Mouse (Mus musculus) intestine, postnatal 0 days (tissue): ENCODE measurements at regions not wholly inside any gene's neighbourhood (a gene's known extent, or its start where the extent isn't known, plus 50 kb on each side); places are given as distances from the start of the nearest gene placed in this dataset.
"Not testable (repeated sequence)": the region's sequence is repeated elsewhere in the genome, so short reads cannot be mapped to it uniquely, and the experiment has no call there.

ENCODE experiments used
- ATAC-seq: fragments of 200-750 bp; cut with Nextera tagmentation; 2 replicates; pipeline ENCODE4 v1.8.0; 2017; ENCODE audit warnings: mild to moderate bottlenecking, moderate TSS enrichment, moderate library complexity
- H3K27ac ChIP-seq: fragments of 300-500 bp; sonication (generic); 2 replicates; pipeline ENCODE4 v1.5.1; 2014; ENCODE audit warnings: mild to moderate bottlenecking, low read depth, low read length, moderate library complexity
- H3K27me3 ChIP-seq: fragments of 300-500 bp; sonication (generic); replicated peaks from 2 replicates; pipeline ENCODE4 v1.6.1; 2014; ENCODE audit warnings: low read length, mixed read lengths; ENCODE audit not compliant: control insufficient read depth, insufficient read depth
- H3K36me3 ChIP-seq: fragments of 300-500 bp; sonication (generic); 2 replicates; pipeline ENCODE4 v1.6.1; 2014; ENCODE audit warnings: mild to moderate bottlenecking, moderate library complexity; ENCODE audit not compliant: control insufficient read depth, insufficient read depth
- H3K4me1 ChIP-seq: fragments of 300-500 bp; sonication (generic); replicated peaks from 2 replicates; pipeline ENCODE4 v1.6.1; 2014; ENCODE audit warnings: antibody characterized with exemption, low read length, mixed read lengths; ENCODE audit not compliant: control insufficient read depth, insufficient read depth
- H3K4me2 ChIP-seq: fragments of 300-500 bp; sonication (generic); replicated peaks from 2 replicates; pipeline ENCODE4 v1.6.1; 2014; ENCODE audit warnings: low read depth, mild to moderate bottlenecking, moderate library complexity
- H3K4me3 ChIP-seq: fragments of 300-500 bp; sonication (generic); 2 replicates; pipeline ENCODE4 v1.5.1; 2014; ENCODE audit warnings: low read depth, low read length
- H3K9ac ChIP-seq: fragments of 300-500 bp; sonication (generic); 2 replicates; pipeline ENCODE4 v1.6.1; 2014; ENCODE audit warnings: mild to moderate bottlenecking, low read depth, low read length
- H3K9me3 ChIP-seq: fragments of 300-500 bp; sonication (generic); 2 replicates; pipeline ENCODE4 v1.6.1; 2016; ENCODE audit warnings: mixed run types; ENCODE audit not compliant: control insufficient read depth
- CTCF ChIP-seq: sonication (generic); IDR thresholded peaks from 2 replicates; pipeline ENCODE4 v1.5.1; 2016; ENCODE audit warnings: low read depth, mild to moderate bottlenecking, control low read depth, antibody characterized with exemption, moderate library complexity
- WGBS: fragments of 180-500 bp; shearing (Covaris S2); extraction: QIAGEN DNeasy Blood & Tissue Kit; methylation state at CpG from one replicate; pipeline ENCODE4 v1.1.7; 2014; 5-methylcytosine and 5-hydroxymethylcytosine counted together

GRCm38 (mm10) chr1:181262496-181262895 lies 50.7 kb upstream of the Wdr26 start:
- WGBS = 86% methylated on average over 3 of the region's 3 CpGs
- Histone ChIP-seq H3K9me3 (no peaks in the 10 kb centered on the region), H3K27ac (no peak overlapping the region), H3K9ac (no peak overlapping the region), H3K4me1 (peaks cover 6% of the 10 kb centered on the region; the same call in 1 of the 2 replicates), H3K4me2 (no peak overlapping the region), H3K4me3 (no peak overlapping the region), H3K36me3 (no peaks in the 10 kb centered on the region), H3K27me3 (no peaks in the 10 kb centered on the region)
- ATAC-seq = no peak
- no peak for TF ChIP-seq CTCF

DNA sequence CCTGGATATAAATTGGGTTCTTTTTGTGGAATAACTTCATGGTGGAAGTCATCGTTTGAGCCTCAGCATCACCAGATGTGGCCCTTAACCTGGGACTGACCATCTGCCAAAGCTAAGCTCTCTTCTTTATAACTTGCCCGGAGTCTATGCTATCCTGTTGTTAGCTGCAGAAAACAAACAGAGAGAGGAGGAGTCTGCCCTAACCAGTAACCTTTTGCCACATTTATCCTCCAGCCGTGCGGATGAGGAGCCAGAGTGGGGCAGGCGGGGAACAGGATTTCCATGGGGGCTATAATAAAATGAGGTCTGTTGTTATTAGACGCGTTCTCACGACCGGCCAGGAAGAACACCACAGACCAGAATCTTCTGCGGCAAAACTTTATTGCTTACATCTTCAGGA lies 51.4 kb upstream of the Wdr26 start:
- H3K36me3 ChIP-seq = no peaks in the 10 kb centered on the region
- no peak overlapping the region for H3K4me3 ChIP-seq
- WGBS = 97% methylated on average over 10 of the region's 10 CpGs
- H3K9me3 ChIP-seq = no peaks in the 10 kb centered on the region
- no peak overlapping the region for H3K4me2 ChIP-seq
- H3K27ac ChIP-seq = no peak overlapping the region
- H3K9ac ChIP-seq = no peak overlapping the region
- peaks cover 6% of the 10 kb centered on the region; the same call in 1 of the 2 replicates for H3K4me1 ChIP-seq
- ATAC-seq = no peak
- TF ChIP-seq CTCF = no peak
- no peaks in the 10 kb centered on the region for H3K27me3 ChIP-seq

DNA sequence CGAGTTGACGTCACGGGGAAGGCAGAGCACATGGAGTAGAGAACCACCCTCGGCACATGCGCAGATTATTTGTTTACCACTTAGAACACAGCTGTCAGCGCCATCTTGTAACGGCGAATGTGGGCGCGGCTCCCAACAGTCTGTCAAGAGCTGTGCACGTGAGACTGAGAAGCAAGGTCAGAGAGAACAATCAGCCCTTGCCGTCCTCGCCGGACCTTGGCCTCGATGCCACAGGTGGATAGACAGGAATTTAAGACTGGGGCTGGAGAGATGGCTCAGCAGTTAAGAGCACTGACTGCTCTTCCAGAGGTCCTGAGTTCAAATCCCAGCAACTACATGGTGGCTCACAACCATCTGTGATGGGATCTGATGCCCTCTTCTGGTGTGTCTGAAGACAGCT lies 58.7 kb upstream of the Wdr26 start:
- H3K4me1 ChIP-seq, ATAC-seq, H3K36me3 ChIP-seq, H3K9me3 ChIP-seq, H3K9ac ChIP-seq, H3K27me3 ChIP-seq, H3K4me2 ChIP-seq, H3K27ac ChIP-seq, H3K4me3 ChIP-seq: not testable (repeated sequence)
- WGBS = 93% methylated on average over 10 of the region's 15 CpGs

DNA sequence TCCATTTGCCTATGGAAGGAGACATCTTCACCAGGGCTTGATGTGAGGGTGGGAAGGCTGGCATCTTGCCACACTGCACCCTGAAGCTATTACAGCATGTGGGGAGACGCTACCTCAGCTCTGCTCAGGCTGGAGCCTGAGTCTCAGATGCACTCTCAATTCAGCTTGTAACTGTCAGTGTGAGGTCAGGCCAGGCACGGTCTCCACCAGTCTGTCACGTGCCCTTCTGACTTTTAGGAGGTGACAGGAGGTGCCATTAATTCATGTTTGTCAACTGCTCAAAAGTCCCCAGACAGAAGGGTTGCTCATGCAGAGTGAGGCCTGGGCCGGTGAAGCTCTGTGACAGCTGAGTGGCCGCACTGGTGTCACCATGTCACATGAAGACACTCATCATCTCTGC lies 59.4 kb upstream of the Wdr26 start:
- no peaks in the 10 kb centered on the region for H3K9me3 ChIP-seq
- no peak for ATAC-seq
- no peak overlapping the region for H3K27ac ChIP-seq
- 89% methylated on average over 5 of the region's 5 CpGs for WGBS
- H3K4me3 ChIP-seq = no peak overlapping the region
- TF ChIP-seq CTCF = no peak
- H3K4me1 ChIP-seq = no peaks in the 10 kb centered on the region; the same call in 1 of the 2 replicates
- no peak overlapping the region for H3K9ac ChIP-seq
- no peaks in the 10 kb centered on the region for H3K27me3 ChIP-seq
- H3K4me2 ChIP-seq = no peak overlapping the region
- no peaks in the 10 kb centered on the region for H3K36me3 ChIP-seq

DNA sequence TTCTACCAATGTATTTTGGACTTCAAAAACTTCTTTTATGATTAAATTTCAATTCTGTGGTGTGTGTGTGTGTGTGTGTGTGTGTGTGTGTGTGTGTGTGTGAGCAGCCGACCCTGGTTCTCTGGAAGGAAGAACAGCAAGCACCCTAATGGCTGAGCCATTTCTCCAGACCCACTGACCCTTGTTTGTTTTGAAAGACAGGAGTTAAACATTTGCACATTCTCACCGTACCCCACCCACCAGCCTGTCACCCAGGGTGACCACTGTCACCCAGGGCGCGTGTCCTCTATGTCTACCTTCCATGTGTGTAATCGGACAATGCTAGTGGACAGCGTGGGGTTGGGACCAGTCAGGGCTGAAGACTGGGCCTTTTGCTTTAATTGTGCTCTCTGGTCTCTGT lies 60.0 kb upstream of the Wdr26 start:
- Histone ChIP-seq H3K27me3 (no peaks in the 10 kb centered on the region), H3K4me2 (no peak overlapping the region), H3K9ac (no peak overlapping the region), H3K4me1 (no peaks in the 10 kb centered on the region; the same call in 1 of the 2 replicates), H3K27ac (no peak overlapping the region), H3K36me3 (no peaks in the 10 kb centered on the region), H3K9me3 (no peaks in the 10 kb centered on the region), H3K4me3 (no peak overlapping the region)
- 84% methylated on average over 6 of the region's 6 CpGs for WGBS
- ATAC-seq = no peak
- TF ChIP-seq CTCF = no peak

DNA sequence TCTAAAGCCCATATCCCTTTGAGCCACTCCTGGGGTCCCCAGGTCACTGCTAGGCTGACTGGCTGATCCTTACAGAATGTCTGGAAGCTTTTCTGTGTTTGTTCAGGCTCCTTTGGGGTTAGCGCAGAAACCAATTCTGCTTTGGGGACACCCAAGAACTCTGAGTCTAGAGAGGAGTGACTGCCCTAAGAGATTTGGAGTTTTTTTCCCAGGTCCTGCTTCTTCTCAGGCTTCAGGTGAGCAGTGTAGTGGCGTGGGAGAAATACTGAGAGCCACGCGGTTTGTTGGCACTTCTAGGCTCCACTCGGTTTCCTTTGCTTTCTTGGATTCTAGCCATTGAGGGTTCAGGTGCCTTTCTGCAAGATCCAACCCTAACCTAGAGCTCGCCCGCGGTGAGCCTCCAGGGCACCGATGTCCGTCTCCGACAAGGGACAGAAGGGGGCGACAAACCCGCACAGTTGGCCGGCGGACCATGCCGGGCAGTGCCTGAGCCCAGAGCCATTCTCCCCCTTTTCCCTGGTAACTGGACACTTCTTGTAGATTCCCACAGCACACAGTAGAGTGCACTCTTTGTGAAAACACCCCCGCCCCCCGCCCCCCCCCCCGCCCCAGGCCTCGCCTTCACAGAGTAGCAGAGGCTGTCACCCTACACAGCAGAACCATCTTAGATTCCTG lies 61.0 kb upstream of the Wdr26 start:
- Histone ChIP-seq H3K36me3 (no peaks in the 10 kb centered on the region), H3K4me2 (no peak overlapping the region), H3K27me3 (no peaks in the 10 kb centered on the region), H3K4me3 (no peak overlapping the region), H3K9ac (no peak overlapping the region), H3K27ac (no peak overlapping the region), H3K4me1 (no peaks in the 10 kb centered on the region; the same call in 1 of the 2 replicates), H3K9me3 (no peaks in the 10 kb centered on the region)
- ATAC-seq = peak; percentile 70
- WGBS = 5% methylated on average over 20 of the region's 20 CpGs
- TF ChIP-seq CTCF = peak; percentile 93
